Mouse (Mus musculus): Measurements from ENCODE around the gene Ttll12.

The Ttll12 gene

GRCm38 (mm10) chr15:83601185-83601584 lies 6.2 kb upstream of the Ttll12 start:
- in situ Hi-C loops (cut with MboI; ENCODE audit: unreplicated experiment in 2 of 2): loop anchor here (5.0 to 25.0 kb wide), 4 partner anchors 39 to 1036 kb away; partner anchors contain the start of genes Mcat (in 1 of the 2), Tspo (in 1 of the 2) and Ttll1 (in 1 of the 2)

- in situ Hi-C loops (cut with MboI; ENCODE audit: unreplicated experiment in 2 of 2): no loop called here
Measured at GRCm38 (mm10) chr15:83596833-83597232, 1.9 kb upstream of the Ttll12 start.

- in situ Hi-C loops (cut with MboI; ENCODE audit: unreplicated experiment in 2 of 2): no loop called here
Measured at GRCm38 (mm10) chr15:83595364-83595711, 381 bp upstream of the Ttll12 start.

DNA sequence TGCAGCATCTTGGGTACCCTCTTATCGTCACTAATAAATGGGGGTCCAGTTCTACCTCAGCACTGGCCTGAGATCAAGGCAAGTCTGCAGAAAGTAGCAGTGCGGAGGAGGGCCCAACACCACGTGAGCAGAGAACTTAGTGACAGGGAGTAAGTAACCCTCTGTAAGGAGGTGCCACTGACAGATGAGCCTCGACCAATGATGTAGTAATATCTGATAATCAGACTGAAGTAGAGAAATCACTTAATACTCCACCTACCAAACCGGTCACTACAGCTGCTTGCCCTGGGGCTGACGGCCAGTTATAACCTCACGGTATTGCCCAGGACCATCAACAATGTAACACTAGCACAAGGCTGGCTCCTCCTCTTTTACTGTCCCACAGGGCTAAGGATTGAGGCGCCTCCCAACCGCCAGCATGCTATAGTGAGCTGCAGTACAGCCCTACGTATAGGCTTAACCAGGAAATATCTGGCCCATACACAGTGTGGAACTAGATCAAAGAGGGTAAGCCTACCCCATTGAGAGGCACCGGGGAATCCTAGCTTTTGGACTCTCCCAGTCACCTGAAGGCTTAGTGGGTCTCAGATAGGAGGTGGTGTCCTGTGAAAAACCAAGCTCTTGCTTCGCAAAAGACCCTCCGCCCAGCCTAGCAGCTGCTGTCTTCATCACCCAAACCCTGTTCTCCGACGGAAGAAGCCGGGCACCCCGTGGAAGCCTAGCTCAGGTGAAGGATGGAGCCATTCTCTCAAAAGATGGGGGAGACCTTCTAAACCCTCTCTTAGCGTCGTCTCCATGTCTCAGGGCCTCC lies 1.1 kb downstream of the Ttll12 start:
- in situ Hi-C loops (cut with MboI; ENCODE audit: unreplicated experiment in 2 of 2): loop anchor here in 1 of 2 experiments (5.0 kb wide), 1 partner anchor 37 kb away; no protein-coding TSS in a partner anchor

DNA sequence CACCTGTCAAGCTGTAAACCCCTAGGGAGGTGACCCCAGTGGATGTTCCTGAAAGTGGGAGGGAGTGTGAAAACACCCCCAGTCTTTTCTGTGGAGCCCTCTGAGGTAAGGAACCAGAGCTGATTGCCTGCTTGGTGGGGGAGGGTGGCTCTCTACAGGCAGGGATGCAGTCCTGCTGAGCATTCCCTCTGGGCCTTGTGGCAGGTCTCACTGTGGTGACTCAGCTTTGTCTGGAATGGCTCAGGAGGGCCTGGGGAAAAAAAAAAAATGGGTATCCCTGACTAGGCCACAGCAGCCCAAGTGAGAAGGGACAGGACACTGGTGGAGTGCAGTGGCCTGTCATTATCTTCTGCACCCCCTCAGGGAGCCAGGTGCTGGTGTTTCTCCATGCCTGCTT lies 1.8 kb downstream of the Ttll12 start:
- in situ Hi-C loops (cut with MboI; ENCODE audit: unreplicated experiment in 2 of 2): loop anchor here in 1 of 2 experiments (5.0 kb wide), 1 partner anchor 36 kb away; no protein-coding TSS in a partner anchor

- in situ Hi-C loops (cut with MboI; ENCODE audit: unreplicated experiment in 2 of 2): loop anchor here in 1 of 2 experiments (5.0 kb wide), 1 partner anchor 35 kb away; no protein-coding TSS in a partner anchor
Measured at GRCm38 (mm10) chr15:83592260-83593188, 2.4 kb downstream of the Ttll12 start.

DNA sequence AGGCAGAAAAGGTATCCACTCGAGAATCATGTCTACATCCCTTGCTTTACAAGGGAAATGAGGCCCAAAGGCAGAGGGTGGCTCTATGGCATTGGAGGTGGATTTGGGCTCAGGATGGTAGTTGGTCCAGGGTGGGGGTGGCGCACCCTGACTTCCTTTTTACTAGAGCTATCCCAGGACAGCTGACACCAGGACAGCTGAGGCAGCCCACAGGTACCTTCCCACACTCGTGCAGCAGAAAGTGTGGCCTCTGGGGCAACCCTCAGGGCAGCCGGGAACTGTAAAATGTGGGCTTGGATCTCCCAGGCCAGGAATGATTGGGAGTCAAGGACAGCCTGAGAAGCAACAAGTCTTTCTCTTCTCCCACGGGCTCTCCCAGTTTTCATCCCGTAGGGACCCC lies 3.2 kb downstream of the Ttll12 start:
- in situ Hi-C loops (cut with MboI; ENCODE audit: unreplicated experiment in 2 of 2): loop anchor here in 1 of 2 experiments (5.0 kb wide), 1 partner anchor 34 kb away; no protein-coding TSS in a partner anchor

DNA sequence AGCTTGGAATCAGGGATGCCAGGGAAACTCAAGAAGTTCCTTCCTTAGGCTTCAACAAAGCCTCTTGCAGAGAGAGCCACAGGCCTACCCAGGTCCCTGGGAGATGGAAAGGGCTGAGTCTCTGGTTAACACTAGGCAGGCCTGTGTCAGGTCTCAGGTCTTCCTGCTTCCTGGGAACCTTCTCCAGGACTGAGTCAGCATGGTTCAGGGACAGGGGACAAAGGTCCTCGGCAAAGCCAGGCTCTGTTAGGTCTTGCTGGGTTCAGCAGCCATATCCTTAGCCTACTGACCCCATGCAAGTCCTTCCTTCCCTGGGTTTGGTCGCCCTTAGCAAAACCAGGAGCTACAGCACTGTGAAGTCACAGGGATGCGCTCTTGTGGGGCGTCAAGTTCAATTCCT lies 4.1 kb downstream of the Ttll12 start:
- in situ Hi-C loops (cut with MboI; ENCODE audit: unreplicated experiment in 2 of 2): loop anchor here in 1 of 2 experiments (5.0 kb wide), 1 partner anchor 34 kb away; no protein-coding TSS in a partner anchor

- in situ Hi-C loops (cut with MboI; ENCODE audit: unreplicated experiment in 2 of 2): no loop called here
Measured at GRCm38 (mm10) chr15:83584741-83585220, 10.2 kb downstream of the Ttll12 start.

DNA sequence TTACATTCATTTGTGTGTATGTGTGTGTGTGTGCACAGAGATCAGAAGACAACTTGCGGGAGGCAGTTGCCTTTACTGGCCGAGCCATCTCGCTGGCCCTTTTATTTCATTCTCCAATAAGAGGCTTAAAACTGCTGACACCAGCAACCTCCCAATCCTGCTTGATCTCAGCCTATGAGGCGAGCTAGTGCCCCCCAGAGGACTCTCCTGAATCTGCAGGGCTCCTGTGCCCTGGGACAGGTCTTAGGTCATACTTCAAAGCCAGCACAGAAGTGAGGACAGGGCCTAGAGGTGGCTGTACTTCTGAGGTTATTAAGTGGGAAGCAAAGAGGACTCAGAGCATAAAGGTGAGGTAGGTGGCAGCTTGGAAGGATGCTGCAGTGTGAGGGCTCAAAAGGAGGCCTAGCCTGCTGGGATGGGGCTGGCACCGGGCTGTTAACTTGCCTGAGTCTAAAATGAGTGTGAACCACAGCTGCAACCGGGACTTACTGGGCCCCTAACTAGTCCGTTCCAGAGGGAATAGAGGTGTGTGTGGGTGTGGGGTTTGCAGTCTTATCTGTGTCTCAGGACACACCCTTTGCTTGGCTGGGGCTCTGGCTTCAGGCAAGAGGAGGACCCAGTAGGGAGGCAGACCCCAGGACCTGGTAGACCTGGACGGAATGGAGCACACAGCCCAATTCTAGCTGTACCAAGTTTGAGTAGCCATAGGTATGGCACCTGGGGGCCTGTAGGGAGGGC lies 11.4 kb downstream of the Ttll12 start:
- in situ Hi-C loops (cut with MboI; ENCODE audit: unreplicated experiment in 2 of 2): no loop called here

GRCm38 (mm10) chr15:83582931-83583330 lies 12.0 kb downstream of the Ttll12 start:
- in situ Hi-C loops (cut with MboI; ENCODE audit: unreplicated experiment in 2 of 2): no loop called here

GRCm38 (mm10) chr15:83576651-83577050 lies 18.3 kb downstream of the Ttll12 start:
- in situ Hi-C loops (cut with MboI; ENCODE audit: unreplicated experiment in 2 of 2): no loop called here

DNA sequence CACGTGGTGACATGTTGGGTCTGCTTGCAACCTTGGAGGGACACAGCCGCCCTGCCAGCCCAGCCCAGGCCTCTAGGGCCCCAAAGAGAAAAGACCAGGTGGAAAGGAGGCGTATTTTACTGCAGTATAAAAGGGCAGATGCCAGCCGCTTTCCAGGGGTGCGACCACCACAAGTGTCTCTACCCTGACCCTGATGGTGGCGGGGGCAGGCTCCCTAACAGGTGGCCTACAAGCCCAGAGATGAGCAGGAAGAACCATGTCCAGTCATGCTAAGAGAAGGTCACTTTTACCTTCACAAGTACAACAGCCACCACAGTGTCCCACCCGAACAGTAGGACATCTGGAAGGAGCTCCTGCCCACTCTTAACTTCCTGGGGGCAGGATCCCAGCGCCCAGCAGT lies 19.4 kb downstream of the Ttll12 start:
- in situ Hi-C loops (cut with MboI; ENCODE audit: unreplicated experiment in 2 of 2): no loop called here

DNA sequence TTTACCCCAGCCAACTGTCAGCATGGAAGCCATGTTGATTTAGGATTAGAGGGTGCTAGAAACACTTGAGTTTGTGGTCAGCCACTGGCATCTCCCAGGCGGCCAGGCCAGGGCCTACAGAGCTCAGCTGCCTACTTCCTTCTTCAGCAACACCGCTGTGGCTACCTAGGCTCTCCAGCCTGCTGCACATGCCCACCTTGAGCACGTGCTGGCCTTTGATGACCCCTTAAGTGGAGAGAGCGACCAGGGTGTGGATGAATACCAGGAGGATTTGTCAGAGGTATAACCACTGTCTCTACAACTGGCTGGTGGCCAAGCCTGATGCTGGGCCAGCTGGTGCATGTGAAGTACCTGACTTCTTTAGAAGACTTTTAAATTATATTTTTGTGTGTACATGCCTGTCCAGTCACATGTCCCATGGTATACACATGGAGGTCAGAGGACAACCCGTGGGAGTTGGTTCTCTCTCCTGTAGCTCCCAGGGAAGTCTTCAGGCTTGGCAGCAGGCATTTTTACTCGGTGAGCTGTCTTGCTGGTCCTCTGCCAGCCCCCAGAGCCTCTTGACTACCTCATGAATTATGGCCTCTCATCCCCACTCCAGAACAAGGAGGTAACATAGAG lies 20.1 kb downstream of the Ttll12 start:
- in situ Hi-C loops (cut with MboI; ENCODE audit: unreplicated experiment in 2 of 2): loop anchor here in 1 of 2 experiments (5.0 kb wide), 1 partner anchor 32 kb away; no protein-coding TSS in a partner anchor

- in situ Hi-C loops (cut with MboI; ENCODE audit: unreplicated experiment in 2 of 2): loop anchor here in 1 of 2 experiments (5.0 kb wide), 1 partner anchor 34 kb away; no protein-coding TSS in a partner anchor
Measured at GRCm38 (mm10) chr15:83573606-83574005, 21.4 kb downstream of the Ttll12 start.

- in situ Hi-C loops (cut with MboI; ENCODE audit: unreplicated experiment in 2 of 2): loop anchor here in 1 of 2 experiments (5.0 kb wide), 1 partner anchor 35 kb away; no protein-coding TSS in a partner anchor
Measured at GRCm38 (mm10) chr15:83572132-83572531, 22.8 kb downstream of the Ttll12 start.

- in situ Hi-C loops (cut with MboI; ENCODE audit: unreplicated experiment in 2 of 2): loop anchor here in 1 of 2 experiments (5.0 kb wide), 1 partner anchor 36 kb away; no protein-coding TSS in a partner anchor
Measured at GRCm38 (mm10) chr15:83571636-83572035, 23.3 kb downstream of the Ttll12 start.

DNA sequence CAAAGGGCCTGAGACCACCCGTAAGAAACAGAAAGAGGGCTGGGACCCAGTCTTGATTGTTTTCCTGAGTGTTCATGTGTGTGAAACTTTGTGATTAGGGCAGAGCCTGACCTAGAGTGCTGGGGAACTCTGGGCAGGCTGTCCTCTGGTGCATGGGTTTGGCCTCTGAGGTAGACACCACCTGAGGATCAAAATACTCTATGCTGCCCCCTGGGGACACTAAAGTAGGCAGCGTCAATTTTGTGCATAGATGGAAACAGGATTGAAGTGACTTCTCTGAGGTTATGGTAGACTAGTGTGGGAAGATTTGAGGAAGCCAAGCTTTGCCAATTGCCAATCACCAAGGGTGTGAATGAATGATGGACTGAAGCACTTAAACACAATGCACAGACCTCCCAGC lies 24.3 kb downstream of the Ttll12 start:
- in situ Hi-C loops (cut with MboI; ENCODE audit: unreplicated experiment in 2 of 2): loop anchor here in 1 of 2 experiments (5.0 kb wide), 1 partner anchor 37 kb away; no protein-coding TSS in a partner anchor

DNA sequence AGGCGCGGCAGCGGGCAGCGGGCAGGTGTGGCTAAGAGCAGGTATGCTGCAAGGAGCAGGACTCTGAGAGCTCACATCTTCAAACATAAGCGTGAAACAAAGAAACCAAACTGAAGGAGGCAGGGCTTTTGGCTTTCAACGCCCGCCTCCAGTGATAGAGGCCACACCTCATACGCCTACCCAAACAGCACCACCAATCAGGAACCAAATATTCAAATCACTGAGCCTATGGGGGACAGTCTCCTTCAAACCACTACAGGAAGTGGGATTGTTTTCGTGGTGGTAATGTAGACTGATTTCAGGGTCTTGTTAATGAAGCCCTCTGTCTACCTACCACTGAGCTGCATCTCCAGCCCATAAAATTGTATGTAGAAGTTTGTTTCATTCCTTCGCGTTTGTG lies 25.3 kb downstream of the Ttll12 start:
- in situ Hi-C loops (cut with MboI; ENCODE audit: unreplicated experiment in 2 of 2): loop anchor here in 1 of 2 experiments (5.0 kb wide), 1 partner anchor 38 kb away; no protein-coding TSS in a partner anchor

Measured in v-Abl transformed pro-B cells (cell line).